Mouse (Mus musculus): ENCODE data around the gene Vps4a.

DNA sequence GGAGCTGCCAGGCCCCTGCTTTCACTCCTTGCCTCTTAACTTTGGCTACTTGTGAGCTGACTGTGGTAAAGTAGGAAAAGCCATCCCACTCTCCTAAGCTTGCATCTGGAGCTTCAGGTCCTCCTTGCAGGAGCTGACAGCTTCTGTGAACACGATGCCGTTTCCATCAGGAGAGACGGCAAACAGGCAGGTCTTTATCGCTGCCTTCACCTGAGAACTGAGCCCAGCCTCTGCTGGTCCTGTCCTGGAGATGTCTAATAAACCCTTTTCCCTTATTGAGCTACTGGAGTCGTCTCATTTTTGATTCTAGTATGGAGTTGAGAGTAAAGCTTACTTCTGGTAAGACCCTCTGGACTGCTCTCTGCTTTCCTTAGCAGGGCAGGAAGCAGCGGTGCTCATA lies 14.5 kb downstream of the Vps4a start:
- no peak for TF ChIP-seq ELF1 (IDR thresholded peaks at IDR 0.05; ENCODE audit: low read depth, low read length)
- TF ChIP-seq EP300 (IDR thresholded peaks at IDR 0.05; ENCODE audit: low read depth in 1 of 2, low read length in 2 of 2) = no peak
- TF ChIP-seq CHD2 (IDR thresholded peaks at IDR 0.05; ENCODE audit: low read length) = no peak

Data from MEL (cell line).